Mouse (Mus musculus): ENCODE results near the gene Mtmr11. TPM values are rescaled to one million over a fixed set of nuclear protein-coding genes. Genes with fewer than 3 reads are reported as not detected.

The Mtmr11 gene
- 14.0 and 22.6 TPM in 2 replicates for polyA plus RNA-seq (2014; fragmentation: Nextera tagmentation; extraction: Ambion mirVana)

DNA sequence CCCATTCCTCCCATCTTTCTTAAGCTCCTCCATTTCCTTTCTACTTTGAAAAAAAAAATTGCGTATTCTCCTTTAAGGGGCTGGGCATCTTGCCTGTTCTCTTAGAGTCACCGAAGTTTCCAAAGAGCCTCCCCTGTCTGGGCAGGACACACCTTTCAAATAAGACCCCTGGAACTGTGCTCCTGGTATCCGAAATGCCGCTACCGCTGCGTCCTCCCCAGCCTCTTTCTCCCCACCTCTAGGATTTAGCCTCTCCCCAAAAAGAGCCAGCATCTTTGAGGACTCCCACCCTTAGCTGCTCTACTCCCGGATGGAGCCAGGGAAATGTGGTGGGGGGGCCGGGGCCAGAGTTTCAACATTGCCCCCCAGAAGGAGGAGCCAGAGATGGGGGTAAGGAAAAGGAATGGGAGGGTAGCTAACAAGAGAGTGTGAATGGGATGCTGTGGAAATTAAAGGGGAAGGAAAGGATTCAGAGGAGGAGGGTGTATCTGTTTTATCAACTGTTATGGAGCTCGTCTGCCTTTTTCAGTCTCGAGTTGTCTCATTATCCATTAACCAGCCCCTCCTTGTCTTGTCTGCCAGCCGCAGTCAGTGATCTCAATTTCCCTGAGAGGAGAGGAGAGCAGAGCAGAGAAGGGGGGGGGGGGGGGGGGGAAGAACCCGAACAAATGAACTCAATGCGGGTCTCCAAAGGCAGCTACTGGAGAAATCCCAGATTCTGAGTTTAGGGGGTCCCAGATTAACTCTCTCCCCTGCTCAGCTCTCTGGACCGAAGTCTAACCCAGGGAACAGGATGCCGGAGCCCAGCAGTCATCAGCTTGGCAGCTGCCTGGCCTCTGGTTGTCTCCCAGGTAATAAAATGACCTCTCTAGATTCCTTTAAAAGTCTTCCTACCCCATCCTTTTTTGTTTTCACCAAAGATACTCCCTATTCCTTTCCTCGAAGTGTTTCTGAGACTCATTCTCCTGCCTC is at the start of gene Mtmr11:
Mtmr11 (plus strand) TSS at position 136 of the 972 bp plus-strand sequence.
- Histone ChIP-seq H3K27me3 (ENCODE audit: control insufficient read depth, insufficient read depth, low read length) (no peaks in the 10 kb centered on the region), H3K4me2 (replicated peaks; ENCODE audit: low read depth, low read length) (peak within 1 kb of the TSS; percentile 80), H3K9ac (ENCODE audit: low read depth, low read length) (peak within 1 kb of the TSS; percentile 63), H3K4me3 (ENCODE audit: low read length) (peak within 1 kb of the TSS; percentile 53), H3K9me3 (ENCODE audit: control insufficient read depth, low read length) (no peaks in the 10 kb centered on the region), H3K4me1 (ENCODE audit: control insufficient read depth, insufficient read depth, low read length) (peaks cover 10% of the 10 kb centered on the region), H3K36me3 (ENCODE audit: control insufficient read depth, insufficient read depth, low read length) (no peaks in the 10 kb centered on the region), H3K27ac (ENCODE audit: low read depth, low read length) (peak within 1 kb of the TSS; percentile 73)
- WGBS, result 5% methylated on average over 16 of the region's 16 CpGs
- ATAC-seq (ENCODE audit: low FRiP score, low TSS enrichment), result peak; percentile 64

DNA sequence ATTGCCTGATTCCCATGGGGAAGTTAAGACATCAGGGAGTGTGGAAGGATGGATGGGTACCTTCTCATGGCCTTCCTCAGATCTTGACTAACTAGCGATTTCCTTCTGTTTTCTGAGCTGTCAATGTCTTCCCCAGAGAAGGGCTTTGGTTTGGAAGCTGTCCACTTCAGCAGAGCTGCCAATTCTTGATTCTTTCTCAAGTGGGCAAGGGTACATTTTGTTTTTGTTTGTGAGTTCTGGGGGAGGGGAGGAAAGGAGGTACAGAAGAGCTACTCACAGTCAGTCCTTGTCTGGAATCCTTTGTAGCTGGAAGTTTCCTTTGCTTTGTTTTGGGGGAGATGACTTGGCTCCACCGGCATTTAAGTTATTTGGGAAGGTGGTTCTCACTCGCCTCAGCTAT is 48.6 kb upstream of the Mtmr11 start:
- H3K9me3 ChIP-seq (ENCODE audit: control insufficient read depth, low read length), result no peaks in the 10 kb centered on the region
- ATAC-seq (ENCODE audit: low FRiP score, low TSS enrichment), result no peak
- no peak overlapping the region for H3K9ac ChIP-seq (ENCODE audit: low read depth, low read length)
- no peak overlapping the region for H3K4me3 ChIP-seq (ENCODE audit: low read length)
- H3K27ac ChIP-seq (ENCODE audit: low read depth, low read length), result no peak overlapping the region
- no peaks in the 10 kb centered on the region for H3K27me3 ChIP-seq (ENCODE audit: control insufficient read depth, insufficient read depth, low read length)
- no peaks in the 10 kb centered on the region for H3K4me1 ChIP-seq (ENCODE audit: control insufficient read depth, insufficient read depth, low read length)
- H3K36me3 ChIP-seq (ENCODE audit: control insufficient read depth, insufficient read depth, low read length), result no peaks in the 10 kb centered on the region; the same call in 1 of the 2 replicates
- no peak overlapping the region for H3K4me2 ChIP-seq (replicated peaks; ENCODE audit: low read depth, low read length)
- WGBS, result 64% methylated on average over 3 of the region's 3 CpGs

DNA sequence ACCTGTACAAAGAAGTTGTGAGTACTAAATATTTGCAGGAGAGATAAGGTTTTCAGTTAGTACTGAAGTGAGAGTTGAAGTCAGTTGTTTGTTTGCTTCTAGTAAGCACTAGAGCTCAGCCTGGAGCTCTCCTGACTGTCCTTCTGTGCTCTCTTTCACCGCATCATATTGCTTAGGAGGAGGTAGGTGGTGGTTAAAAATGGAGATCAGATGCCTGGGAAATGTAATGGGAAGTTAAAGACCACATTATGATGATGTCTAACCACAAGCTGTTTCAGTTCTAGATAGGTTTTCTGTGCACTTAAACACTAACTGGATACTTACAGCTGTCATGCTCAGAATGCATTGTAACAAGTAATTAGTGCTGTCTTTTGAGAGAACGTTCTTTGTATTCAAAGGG is 43.7 kb upstream of the Mtmr11 start:
- Histone ChIP-seq H3K9ac (ENCODE audit: low read depth, low read length) (no peak overlapping the region), H3K27me3 (ENCODE audit: control insufficient read depth, insufficient read depth, low read length) (no peaks in the 10 kb centered on the region), H3K27ac (ENCODE audit: low read depth, low read length) (no peak overlapping the region), H3K4me1 (ENCODE audit: control insufficient read depth, insufficient read depth, low read length) (no peaks in the 10 kb centered on the region), H3K4me3 (ENCODE audit: low read length) (no peak overlapping the region), H3K36me3 (ENCODE audit: control insufficient read depth, insufficient read depth, low read length) (no peaks in the 10 kb centered on the region), H3K4me2 (replicated peaks; ENCODE audit: low read depth, low read length) (no peak overlapping the region), H3K9me3 (ENCODE audit: control insufficient read depth, low read length) (no peaks in the 10 kb centered on the region)
- no peak for ATAC-seq (ENCODE audit: low FRiP score, low TSS enrichment)
- 90% methylated on average over 2 of the region's 2 CpGs for WGBS

DNA sequence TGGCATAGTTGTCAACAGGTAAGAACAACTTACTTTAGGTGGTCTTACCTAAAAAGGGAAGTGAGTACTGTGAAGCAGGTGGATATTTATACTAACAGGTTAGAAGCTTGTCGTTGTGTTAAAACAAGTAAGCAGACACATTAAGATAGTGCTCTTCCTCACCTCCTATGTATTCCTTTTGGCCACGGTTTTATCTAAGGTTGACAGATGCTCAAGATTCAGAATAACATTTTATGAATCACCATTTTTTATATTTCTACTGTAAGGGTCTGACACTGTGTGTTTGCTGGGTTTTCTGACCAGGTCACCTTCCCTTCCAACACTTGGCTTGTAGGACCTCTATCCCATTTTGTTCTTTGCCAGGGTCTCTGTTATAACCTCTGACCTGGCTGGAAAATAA is 43.1 kb upstream of the Mtmr11 start:
- H3K9ac ChIP-seq (ENCODE audit: low read depth, low read length), result no peak overlapping the region
- H3K36me3 ChIP-seq (ENCODE audit: control insufficient read depth, insufficient read depth, low read length), result no peaks in the 10 kb centered on the region
- H3K9me3 ChIP-seq (ENCODE audit: control insufficient read depth, low read length), result no peaks in the 10 kb centered on the region
- H3K4me1 ChIP-seq (ENCODE audit: control insufficient read depth, insufficient read depth, low read length), result no peaks in the 10 kb centered on the region
- no peak overlapping the region for H3K4me3 ChIP-seq (ENCODE audit: low read length)
- ATAC-seq (ENCODE audit: low FRiP score, low TSS enrichment), result no peak
- no peaks in the 10 kb centered on the region for H3K27me3 ChIP-seq (ENCODE audit: control insufficient read depth, insufficient read depth, low read length)
- no peak overlapping the region for H3K4me2 ChIP-seq (replicated peaks; ENCODE audit: low read depth, low read length)
- no peak overlapping the region for H3K27ac ChIP-seq (ENCODE audit: low read depth, low read length)
- WGBS, result 94% methylated on average over 2 of the region's 2 CpGs

DNA sequence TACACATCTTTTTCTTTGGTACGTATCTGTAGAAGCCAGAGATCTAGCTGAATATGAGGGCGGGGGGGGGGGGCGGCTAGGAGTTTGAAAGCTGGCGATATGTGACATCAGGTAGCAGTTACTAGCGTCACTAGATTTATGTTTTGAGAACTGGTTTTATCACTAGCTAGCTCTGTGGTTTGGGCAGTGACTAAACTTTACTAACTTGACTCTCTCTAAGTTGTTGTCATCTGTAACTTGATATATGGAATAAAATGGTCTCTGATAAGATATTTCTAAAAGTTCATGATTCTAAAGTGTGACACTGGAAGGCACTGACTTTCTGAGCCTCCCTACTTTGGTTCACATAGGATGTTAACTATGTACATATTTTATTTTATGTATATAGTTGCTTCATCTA is 37.6 kb upstream of the Mtmr11 start:
- no peak overlapping the region for H3K4me2 ChIP-seq (replicated peaks; ENCODE audit: low read depth, low read length)
- H3K9ac ChIP-seq (ENCODE audit: low read depth, low read length), result no peak overlapping the region
- no peaks in the 10 kb centered on the region for H3K27me3 ChIP-seq (ENCODE audit: control insufficient read depth, insufficient read depth, low read length)
- WGBS, result 80% methylated on average over 5 of the region's 5 CpGs
- H3K4me3 ChIP-seq (ENCODE audit: low read length), result no peak overlapping the region
- H3K9me3 ChIP-seq (ENCODE audit: control insufficient read depth, low read length), result no peaks in the 10 kb centered on the region
- no peaks in the 10 kb centered on the region for H3K4me1 ChIP-seq (ENCODE audit: control insufficient read depth, insufficient read depth, low read length)
- no peaks in the 10 kb centered on the region for H3K36me3 ChIP-seq (ENCODE audit: control insufficient read depth, insufficient read depth, low read length)
- H3K27ac ChIP-seq (ENCODE audit: low read depth, low read length), result no peak overlapping the region
- no peak for ATAC-seq (ENCODE audit: low FRiP score, low TSS enrichment)

DNA sequence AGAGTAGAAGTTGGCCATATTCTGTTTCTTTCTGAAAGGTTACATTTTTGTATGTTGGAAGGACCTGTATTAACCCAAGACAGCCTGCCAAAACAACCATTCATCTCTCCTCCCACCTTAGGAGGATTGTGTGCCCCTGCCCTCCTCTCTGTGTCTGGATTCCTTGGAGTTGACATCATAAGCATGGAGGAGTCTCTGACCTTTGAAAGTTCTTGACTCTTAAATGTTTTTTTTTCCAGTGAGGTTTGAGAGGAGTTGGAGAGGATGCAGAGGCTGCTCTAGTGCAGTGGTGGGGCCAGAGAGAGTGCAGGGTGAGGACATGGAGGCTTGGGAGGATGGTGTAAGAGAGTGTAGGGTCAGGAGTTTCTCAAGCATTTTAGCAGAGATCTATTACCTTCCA is 33.7 kb upstream of the Mtmr11 start:
- Histone ChIP-seq H3K9ac (ENCODE audit: low read depth, low read length) (no peak overlapping the region), H3K4me3 (ENCODE audit: low read length) (no peak overlapping the region), H3K9me3 (ENCODE audit: control insufficient read depth, low read length) (no peaks in the 10 kb centered on the region), H3K27ac (ENCODE audit: low read depth, low read length) (no peak overlapping the region), H3K27me3 (ENCODE audit: control insufficient read depth, insufficient read depth, low read length) (no peaks in the 10 kb centered on the region), H3K4me2 (replicated peaks; ENCODE audit: low read depth, low read length) (no peak overlapping the region), H3K4me1 (ENCODE audit: control insufficient read depth, insufficient read depth, low read length) (no peaks in the 10 kb centered on the region), H3K36me3 (ENCODE audit: control insufficient read depth, insufficient read depth, low read length) (no peaks in the 10 kb centered on the region; the same call in 1 of the 2 replicates)
- peak; percentile 57; the same call in 1 of the 2 replicates for ATAC-seq (ENCODE audit: low FRiP score, low TSS enrichment)

DNA sequence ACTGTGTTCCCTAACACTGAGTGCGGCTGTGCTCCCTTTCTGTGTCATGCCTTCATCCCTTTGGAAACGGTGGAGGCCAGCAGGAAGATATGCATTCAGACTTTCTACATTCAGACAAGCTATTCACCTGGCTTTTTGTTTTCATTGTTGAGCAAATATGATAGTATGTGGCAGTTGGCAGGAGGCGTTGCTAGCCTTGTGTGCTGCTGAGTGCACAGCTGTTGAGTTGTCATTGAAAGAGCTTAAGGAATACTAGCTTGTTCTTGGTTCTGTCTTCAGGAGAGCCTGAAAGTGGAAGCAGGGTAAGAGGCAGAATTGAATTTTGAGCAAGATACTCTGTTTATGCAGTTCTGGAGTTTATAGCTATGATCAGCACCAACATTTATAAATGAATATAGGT is 29.3 kb upstream of the Mtmr11 start:
- no peak for ATAC-seq (ENCODE audit: low FRiP score, low TSS enrichment)
- H3K4me1 ChIP-seq (ENCODE audit: control insufficient read depth, insufficient read depth, low read length), result no peaks in the 10 kb centered on the region
- no peak overlapping the region for H3K9ac ChIP-seq (ENCODE audit: low read depth, low read length)
- 96% methylated on average over 3 of the region's 3 CpGs for WGBS
- no peak overlapping the region for H3K4me3 ChIP-seq (ENCODE audit: low read length)
- no peaks in the 10 kb centered on the region for H3K27me3 ChIP-seq (ENCODE audit: control insufficient read depth, insufficient read depth, low read length)
- peaks cover 8% of the 10 kb centered on the region; the same call in 1 of the 2 replicates for H3K36me3 ChIP-seq (ENCODE audit: control insufficient read depth, insufficient read depth, low read length)
- no peak overlapping the region for H3K4me2 ChIP-seq (replicated peaks; ENCODE audit: low read depth, low read length)
- H3K27ac ChIP-seq (ENCODE audit: low read depth, low read length), result no peak overlapping the region
- no peaks in the 10 kb centered on the region for H3K9me3 ChIP-seq (ENCODE audit: control insufficient read depth, low read length)

DNA sequence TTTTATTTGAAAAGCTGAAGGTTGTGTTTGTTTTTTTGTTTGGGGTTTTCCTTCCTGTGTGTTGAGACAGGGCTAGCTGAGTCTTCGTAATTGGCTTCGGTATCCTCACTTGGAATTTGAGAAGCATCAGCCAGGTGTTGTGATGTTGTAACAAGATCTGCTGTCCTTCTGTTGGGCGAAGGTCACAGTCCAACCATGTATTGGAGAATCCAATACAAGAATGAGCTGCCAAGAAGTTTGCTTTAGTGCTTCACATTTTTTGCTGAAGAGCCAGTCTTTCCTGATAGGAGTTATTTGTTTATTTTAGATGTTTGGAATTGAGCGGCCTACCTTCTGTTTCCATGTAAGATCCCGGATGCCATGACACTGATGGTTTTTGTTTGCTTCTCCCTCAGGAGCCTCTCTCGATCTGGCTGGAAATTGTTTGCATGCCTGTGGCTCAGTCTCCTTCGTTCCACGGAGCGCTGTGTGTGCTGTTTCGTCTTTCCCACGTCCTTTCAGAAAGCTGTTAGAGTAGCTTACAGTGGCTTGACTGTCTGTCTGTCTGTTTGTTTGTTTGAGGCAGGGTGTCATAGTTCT is 28.4 kb upstream of the Mtmr11 start:
- Histone ChIP-seq H3K9ac (ENCODE audit: low read depth, low read length) (no peak overlapping the region), H3K4me2 (replicated peaks; ENCODE audit: low read depth, low read length) (no peak overlapping the region), H3K27me3 (ENCODE audit: control insufficient read depth, insufficient read depth, low read length) (no peaks in the 10 kb centered on the region), H3K4me3 (ENCODE audit: low read length) (no peak overlapping the region), H3K36me3 (ENCODE audit: control insufficient read depth, insufficient read depth, low read length) (peaks cover 9% of the 10 kb centered on the region; the same call in 1 of the 2 replicates), H3K27ac (ENCODE audit: low read depth, low read length) (no peak overlapping the region), H3K4me1 (ENCODE audit: control insufficient read depth, insufficient read depth, low read length) (no peaks in the 10 kb centered on the region), H3K9me3 (ENCODE audit: control insufficient read depth, low read length) (no peaks in the 10 kb centered on the region)
- ATAC-seq (ENCODE audit: low FRiP score, low TSS enrichment), result no peak
- 59% methylated on average over 11 of the region's 11 CpGs for WGBS

DNA sequence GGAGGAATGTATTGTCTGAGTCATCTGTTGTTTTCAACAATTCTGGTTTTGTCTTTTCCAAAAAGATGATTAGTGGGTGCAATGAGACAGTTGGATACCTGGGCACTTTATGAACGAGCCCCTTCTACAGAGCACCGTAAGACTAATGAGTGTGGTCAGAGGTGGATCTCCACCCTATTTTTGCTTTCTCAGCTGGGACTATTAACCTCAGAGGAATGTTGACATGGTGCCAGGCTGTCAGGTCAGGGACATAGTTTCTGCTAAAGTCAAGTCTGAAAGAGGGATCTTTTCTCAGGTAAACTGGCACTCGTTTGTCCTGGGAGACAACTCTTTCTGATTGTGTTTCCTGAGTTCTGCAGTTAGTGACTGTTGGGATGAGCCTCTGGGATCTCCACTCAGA is 26.8 kb upstream of the Mtmr11 start:
- Histone ChIP-seq H3K9ac (ENCODE audit: low read depth, low read length) (no peak overlapping the region), H3K4me1 (ENCODE audit: control insufficient read depth, insufficient read depth, low read length) (no peaks in the 10 kb centered on the region), H3K27me3 (ENCODE audit: control insufficient read depth, insufficient read depth, low read length) (no peaks in the 10 kb centered on the region), H3K36me3 (ENCODE audit: control insufficient read depth, insufficient read depth, low read length) (peaks cover 9% of the 10 kb centered on the region; the same call in 1 of the 2 replicates), H3K4me2 (replicated peaks; ENCODE audit: low read depth, low read length) (no peak overlapping the region), H3K9me3 (ENCODE audit: control insufficient read depth, low read length) (no peaks in the 10 kb centered on the region), H3K27ac (ENCODE audit: low read depth, low read length) (no peak overlapping the region), H3K4me3 (ENCODE audit: low read length) (no peak overlapping the region)
- ATAC-seq (ENCODE audit: low FRiP score, low TSS enrichment), result no peak
- 69% methylated on average over 3 of the region's 3 CpGs for WGBS

Measured in kidney, embryonic 14.5 days (tissue).